Mouse (Mus musculus) ZHBTc4 (cell line): ENCODE results near the gene Nutf2-ps1.
"Not testable (repeated sequence)": the region's sequence is repeated elsewhere in the genome, so short reads cannot be mapped to it uniquely, and the experiment has no call there.

Source experiments
- DNase-seq: peaks from one replicate; pipeline ENCODE4 v3.0.0-alpha.2; 2011; ENCODE audit warnings: low read depth, low spot score

The Nutf2-ps1 gene

GRCm38 (mm10) chr19:53588968-53589367, at the start of gene Nutf2-ps1:
Gene Nutf2-ps1 (minus strand): TSS chr19:53589068.
- DNase-seq, result not testable (repeated sequence)

DNA sequence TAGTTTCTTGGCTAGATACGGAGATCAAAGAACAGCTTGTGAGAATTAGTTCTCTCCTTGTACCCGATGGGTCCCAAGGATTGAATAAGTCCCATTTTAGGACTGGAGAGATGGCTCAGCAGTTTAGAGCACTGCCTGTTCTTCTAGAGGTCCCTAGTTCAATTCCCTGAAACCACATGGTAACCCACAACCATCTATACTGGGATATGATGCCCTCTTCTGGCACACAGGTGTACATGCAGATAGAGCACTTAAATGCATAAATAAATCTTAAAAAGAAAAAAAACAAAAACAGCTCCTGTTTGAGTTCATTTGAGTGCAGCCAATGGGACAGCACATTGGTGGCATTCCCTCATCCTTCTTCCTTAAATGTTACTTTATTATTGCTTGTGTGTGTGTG, 49.2 kb upstream of the Nutf2-ps1 start:
- DNase-seq, result peak; percentile 46

GRCm38 (mm10) chr19:53621681-53622080, 32.8 kb upstream of the Nutf2-ps1 start:
- DNase-seq, result no peak

DNA sequence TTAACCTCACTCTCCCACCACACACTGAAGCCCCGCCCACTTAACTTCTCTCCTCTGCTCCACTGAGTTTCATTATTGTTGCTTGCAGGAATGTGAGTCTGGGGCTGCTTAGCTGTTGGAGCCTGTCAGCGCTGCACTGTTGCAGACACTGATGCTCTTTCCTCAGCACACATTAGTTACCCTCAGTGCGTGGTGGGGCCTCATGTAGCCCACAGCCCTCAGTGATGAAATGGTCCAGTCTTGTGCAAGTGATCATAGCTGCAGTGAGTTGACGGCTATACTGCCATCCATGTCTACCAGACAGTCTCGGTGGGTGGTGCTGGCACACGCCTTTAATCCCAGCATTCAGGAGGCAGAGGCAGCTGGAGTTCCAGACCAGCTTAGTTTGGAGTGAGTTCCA, 20.1 kb upstream of the Nutf2-ps1 start:
- DNase-seq, result peak; percentile 60

- DNase-seq, result no peak
Observed at GRCm38 (mm10) chr19:53601363-53601655, 12.4 kb upstream of the Nutf2-ps1 start.

- peak; percentile 68 for DNase-seq
Observed at GRCm38 (mm10) chr19:53600549-53601362, 11.9 kb upstream of the Nutf2-ps1 start.

- DNase-seq, result peak; percentile 99
Observed at GRCm38 (mm10) chr19:53599757-53600539, 11.1 kb upstream of the Nutf2-ps1 start, which contains the start of gene Smc3. Gene Smc3 (plus strand): TSS chr19:53600398.

- peak; percentile 85 for DNase-seq
Observed at GRCm38 (mm10) chr19:53596723-53597474, 8.0 kb upstream of the Nutf2-ps1 start.

DNA sequence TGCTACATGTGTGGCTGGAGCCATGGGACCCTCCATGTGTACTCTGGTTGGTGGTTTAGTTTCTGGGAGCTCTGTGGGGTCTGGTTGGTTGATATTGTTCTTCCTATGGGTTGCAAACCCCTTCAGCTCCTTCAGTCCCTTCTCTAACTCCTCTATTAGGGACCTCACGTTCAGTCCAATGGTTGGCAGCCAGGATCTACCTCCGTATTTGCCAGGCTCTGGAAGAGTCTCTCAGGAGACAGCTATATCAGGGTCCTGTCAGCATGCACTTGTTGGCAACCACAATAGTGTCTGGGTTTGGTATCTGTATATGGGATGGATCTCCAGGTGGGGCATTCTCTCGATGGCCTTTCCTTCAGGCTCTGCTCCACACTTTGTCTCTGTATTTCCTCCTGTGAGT, 1.2 kb downstream of the Nutf2-ps1 start:
- not testable (repeated sequence) for DNase-seq

DNA sequence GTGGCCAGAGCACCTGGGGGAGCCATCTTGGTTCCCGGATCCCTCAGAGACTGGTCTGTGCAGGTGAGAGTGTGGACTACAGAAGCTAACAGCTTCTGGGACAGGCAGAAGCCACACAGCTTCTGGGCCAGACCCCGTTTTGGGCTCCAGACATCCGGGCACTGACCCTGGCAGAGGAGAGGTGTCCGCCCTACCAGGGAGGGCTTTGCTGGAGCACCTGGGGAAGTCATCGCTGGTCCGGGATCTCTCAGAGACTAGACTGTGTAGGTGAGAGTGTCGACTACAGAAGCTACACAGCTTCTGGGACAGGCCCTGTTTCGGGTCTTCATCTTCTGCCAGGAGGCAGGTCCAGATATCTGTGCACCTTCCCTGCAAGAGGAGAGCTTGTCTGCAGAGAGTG, 8.6 kb downstream of the Nutf2-ps1 start:
- not testable (repeated sequence) for DNase-seq

DNA sequence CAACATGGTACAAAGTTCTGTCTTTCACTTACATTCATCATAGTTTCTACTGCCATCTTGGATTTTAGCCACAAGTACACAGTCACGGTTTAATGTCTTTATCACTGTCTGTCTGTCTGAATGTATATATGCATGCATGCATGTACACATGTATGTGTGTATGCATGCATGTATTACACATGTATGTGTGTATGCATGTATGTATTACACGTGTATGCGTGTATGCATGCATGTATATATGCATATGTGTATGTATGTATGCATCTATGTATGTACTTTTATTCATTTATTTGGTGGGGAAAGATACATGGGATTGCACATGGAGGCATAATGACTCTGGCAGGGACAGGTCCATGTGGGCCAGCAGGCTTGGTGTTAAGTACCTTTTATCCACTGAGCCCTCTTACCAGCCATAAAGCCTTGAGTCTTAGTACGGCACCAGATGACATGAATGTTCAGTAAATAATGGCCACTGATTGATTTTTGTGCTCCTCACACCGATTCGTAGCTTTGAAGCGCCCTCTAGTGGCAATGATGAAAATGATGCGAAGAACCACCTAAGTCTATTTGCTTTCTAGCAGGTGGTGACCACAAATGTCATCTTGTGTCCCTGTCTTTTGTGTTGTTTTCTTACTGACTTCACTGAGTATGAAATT, 10.1 kb downstream of the Nutf2-ps1 start:
- peak; percentile 79 for DNase-seq

- DNase-seq, result no peak
Observed at GRCm38 (mm10) chr19:53577025-53577800, 11.7 kb downstream of the Nutf2-ps1 start.

- DNase-seq, result no peak
Observed at GRCm38 (mm10) chr19:53576061-53576460, 12.8 kb downstream of the Nutf2-ps1 start.

GRCm38 (mm10) chr19:53575296-53576010, 13.4 kb downstream of the Nutf2-ps1 start:
- DNase-seq, result no peak

DNA sequence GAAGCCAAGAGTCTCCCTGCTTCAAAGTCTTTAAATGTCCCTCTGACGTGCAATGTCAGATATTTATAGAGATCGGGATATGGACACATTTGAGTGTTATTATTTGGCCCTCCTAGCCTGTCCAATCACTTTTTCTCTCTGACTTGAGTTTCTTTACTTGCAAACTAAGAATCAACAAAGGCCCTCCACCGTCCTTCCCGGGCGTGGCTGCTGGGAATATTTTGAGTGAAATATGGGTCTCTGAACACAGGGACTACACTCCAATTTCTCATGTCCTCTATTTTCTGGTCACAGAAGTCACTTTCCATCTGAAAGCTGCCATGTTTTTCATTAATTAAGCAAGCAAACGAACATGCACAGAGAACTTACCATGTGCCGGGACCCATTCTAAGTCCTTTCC, 14.3 kb downstream of the Nutf2-ps1 start:
- DNase-seq, result no peak

DNA sequence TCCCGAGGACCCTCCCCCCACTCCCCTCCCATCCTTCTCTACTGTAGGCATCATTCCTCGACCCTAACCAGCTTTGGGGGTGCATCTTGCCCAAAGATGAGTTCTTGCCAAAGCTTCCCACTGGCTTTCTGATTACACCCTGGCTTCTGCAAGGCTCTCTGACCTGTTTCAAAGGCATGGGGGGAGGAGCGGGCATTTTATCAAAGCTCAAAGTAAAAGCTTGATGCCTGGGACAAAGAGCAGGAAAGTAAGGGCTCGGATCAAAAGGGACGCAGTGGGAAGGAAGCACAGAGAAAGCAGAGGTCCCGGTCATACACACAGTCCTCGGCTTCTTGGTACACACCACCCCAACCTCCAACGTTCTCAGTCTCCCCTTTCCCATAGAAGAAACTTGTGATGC, 14.7 kb downstream of the Nutf2-ps1 start:
- no peak for DNase-seq

DNA sequence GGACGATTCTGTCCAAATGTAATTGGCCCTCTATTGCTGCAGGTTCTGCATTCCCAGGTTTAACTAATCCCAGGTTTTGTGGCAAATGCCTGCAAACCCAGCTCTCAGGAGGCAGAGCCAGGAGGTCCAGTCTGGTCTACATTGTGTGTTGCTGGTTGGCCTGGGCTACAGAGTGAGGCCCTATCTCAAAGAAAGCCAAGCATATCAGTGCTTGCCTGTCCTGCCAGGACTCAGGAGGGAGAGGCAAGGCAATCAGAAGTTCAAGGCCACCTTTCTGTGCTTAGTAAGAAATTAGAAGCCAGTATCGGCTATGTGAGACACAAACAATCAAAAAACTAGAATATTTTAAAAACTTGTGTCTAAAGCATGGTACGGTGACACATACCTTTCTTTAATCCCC, 15.7 kb downstream of the Nutf2-ps1 start:
- DNase-seq, result no peak

GRCm38 (mm10) chr19:53572607-53573006, 16.3 kb downstream of the Nutf2-ps1 start:
- DNase-seq, result no peak

GRCm38 (mm10) chr19:53571501-53572428, 17.1 kb downstream of the Nutf2-ps1 start:
- DNase-seq, result peak; percentile 50
